Mouse (Mus musculus) splenic B cell, adult 2 months (primary cell): ENCODE data around the gene Maml3.

ENCODE experiments used
- DNase-seq: peaks from one replicate; pipeline ENCODE4 v3.0.0-alpha.2; 2011; ENCODE audit warnings: low read depth, low spot score
- H3K27me3 ChIP-seq: 2 replicates; pipeline ENCODE4 v1.6.1; 2012; ENCODE audit warnings: mild to moderate bottlenecking, low read length, moderate library complexity, mixed read lengths; ENCODE audit not compliant: control insufficient read depth, poor library complexity, insufficient read depth, severe bottlenecking
- H3K36me3 ChIP-seq: 2 replicates; pipeline ENCODE4 v1.6.1; 2012; ENCODE audit warnings: mild to moderate bottlenecking, low read length, moderate library complexity, mixed read lengths; ENCODE audit not compliant: control insufficient read depth, poor library complexity, insufficient read depth, severe bottlenecking

The Maml3 gene

GRCm38 (mm10) chr3:51638260-51638659 is 466.6 kb downstream of the Maml3 start:
- DNase-seq = no peak
- Histone ChIP-seq H3K27me3 (no peaks in the 10 kb centered on the region), H3K36me3 (no peaks in the 10 kb centered on the region; the same call in 1 of the 2 replicates)

DNA sequence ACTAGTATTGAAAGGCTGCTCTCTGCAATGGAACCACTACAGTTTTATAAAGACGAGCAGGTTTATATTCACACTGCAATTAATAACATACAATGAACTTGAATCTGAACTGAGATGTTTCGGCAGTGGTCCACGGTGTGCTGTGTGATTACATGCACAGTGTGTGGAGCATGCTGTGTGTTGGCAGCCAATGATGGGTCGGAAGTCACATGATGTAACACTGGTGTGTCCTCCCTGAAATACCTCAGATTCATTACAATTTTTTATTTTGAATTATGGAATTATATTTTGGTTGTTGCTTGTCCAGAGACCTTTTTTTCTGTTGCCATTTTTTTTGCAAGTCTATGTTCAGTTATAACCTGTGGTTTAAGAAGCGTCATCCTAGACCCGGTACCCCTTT is 467.6 kb downstream of the Maml3 start:
- DNase-seq = no peak
- Histone ChIP-seq H3K36me3 (no peaks in the 10 kb centered on the region; the same call in 1 of the 2 replicates), H3K27me3 (no peaks in the 10 kb centered on the region)

GRCm38 (mm10) chr3:51636700-51637099 is 468.2 kb downstream of the Maml3 start:
- peak; percentile 66 for DNase-seq
- H3K27me3 ChIP-seq = no peaks in the 10 kb centered on the region
- no peaks in the 10 kb centered on the region; the same call in 1 of the 2 replicates for H3K36me3 ChIP-seq

- peak; percentile 49 for DNase-seq
- no peaks in the 10 kb centered on the region; the same call in 1 of the 2 replicates for H3K36me3 ChIP-seq
- no peaks in the 10 kb centered on the region for H3K27me3 ChIP-seq
Observed at GRCm38 (mm10) chr3:51635960-51636359, 468.9 kb downstream of the Maml3 start.
